Mouse (Mus musculus): Measurements from ENCODE around the gene Synrg.

Synrg gene

DNA sequence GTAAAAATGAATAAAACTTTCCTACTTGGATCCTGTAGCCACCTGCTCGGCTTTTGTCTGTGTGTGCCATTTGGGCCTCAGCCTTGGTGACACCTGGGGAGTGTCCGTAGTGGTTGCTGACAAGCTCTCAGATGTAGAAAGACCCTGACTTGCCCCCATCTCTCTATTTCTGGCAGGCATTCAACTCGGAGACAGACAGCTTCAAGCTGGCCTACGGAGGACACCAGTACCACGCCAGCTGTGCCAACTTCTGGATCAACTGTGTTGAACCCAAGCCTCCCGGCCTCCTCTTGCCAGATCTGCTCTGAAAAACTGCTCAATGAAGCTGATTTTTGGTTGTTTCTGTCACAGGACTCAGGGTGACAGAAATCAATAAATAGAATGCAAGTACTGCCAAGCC, 76.4 kb downstream of the Synrg start:
- DNase-seq (ENCODE audit: low spot score in 2 of 2) = no peak

DNA sequence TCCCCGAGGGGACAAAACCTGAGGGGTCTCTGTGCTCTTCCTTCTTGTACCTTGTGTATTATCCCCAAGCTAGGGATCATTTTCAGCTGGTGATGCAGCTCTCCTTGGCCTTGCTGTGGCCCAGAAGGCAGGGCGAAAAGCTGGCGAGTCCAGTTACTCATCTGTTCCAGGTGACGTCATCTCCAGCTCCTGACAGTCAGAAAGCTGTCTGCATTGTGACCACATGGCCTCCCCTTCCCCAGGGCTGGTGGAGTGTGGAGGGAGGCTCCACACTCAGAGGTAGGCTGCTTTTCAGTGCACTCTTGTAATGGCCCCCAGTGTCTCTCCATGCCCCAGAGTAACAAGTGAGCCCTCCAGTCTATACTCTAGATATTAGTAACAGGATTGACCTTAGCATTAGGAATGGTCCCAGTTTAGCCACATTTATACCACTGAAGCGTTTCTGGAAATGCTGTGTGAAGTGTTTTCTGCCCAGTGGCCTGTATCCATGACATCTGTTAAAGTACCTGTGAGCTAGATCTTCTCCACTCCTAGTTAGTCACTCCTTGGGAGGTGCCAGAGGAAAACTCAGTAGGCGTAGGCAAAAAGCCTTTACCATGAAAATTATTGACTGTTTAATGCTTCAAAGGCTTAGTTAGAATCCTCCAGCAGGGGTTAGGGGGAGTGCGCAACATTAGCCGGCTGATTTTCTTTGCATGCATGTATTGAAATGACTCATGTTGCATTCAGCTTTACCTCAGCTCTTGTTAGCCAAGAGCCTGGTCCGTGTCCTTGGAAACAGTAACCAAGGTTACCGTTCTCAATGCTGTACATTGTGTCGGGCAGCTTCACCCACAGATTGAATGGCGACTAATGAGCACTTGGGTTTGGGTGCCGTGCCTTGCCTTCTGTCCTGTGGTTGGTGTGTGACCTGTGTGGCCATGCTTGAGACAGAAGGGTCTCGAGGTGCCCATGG, 78.9 kb downstream of the Synrg start:
- no peak for DNase-seq (ENCODE audit: low spot score in 2 of 2)

DNA sequence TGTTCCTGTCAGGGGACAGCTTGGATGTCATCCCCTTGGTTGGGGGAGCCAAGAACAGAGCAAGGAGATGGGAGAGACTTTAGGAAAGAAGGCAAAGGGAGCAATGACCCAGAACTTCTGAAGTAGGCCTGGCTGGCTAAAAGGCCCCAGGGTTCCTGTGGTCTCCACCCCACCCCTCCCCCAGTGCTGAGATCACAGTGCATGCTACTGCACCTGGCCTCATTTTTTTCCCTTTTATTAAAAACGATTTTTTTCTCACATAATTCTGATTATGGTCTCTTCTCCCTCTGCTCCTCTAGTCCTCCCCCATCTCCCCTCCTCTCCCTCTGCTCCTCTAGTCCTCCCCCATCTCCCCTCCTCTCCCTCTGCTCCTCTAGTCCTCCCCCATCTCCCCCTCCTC, 80.8 kb downstream of the Synrg start:
- no peak for DNase-seq (ENCODE audit: low spot score in 2 of 2)

DNA sequence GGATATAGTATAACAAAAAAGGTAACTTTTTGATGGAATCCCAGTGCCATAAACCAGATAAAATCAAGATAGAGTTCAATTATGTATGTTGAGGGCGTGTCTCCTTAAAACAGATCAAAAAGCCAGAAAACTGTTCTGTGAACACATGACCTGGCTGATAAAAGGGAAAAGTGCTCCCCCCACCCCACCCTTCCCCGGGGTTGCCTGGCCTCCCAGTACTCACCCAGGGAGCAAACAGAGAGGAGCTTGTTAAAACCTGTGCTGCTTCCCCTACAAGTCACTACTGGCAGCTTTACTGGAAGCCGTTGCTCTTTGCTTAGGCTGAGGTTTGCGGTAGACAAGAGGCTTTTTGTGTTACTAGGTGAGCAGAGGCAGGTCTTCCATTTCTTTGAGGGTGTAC, 83.0 kb downstream of the Synrg start:
- no peak for DNase-seq (ENCODE audit: low spot score in 2 of 2)

DNA sequence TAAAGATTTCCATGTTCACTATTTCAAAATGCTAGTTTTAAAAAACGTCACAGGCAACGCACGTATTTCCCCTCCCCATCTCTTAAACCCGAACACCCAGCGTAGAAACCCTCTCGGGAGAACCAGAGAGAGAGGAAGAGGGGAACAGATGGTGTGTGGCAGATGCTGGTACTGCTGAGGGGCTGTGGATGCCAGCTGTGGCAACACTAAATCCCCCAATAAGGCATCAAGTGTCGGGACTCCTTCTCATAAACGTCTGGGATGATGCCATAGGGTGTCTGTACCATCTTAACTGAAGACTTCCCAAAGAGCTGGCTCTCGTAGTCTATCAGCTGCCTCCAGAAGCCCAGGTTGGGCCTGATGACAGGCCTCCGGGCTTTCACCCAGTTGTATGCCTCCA, 84.2 kb downstream of the Synrg start:
- DNase-seq (ENCODE audit: low spot score in 2 of 2) = no peak

DNA sequence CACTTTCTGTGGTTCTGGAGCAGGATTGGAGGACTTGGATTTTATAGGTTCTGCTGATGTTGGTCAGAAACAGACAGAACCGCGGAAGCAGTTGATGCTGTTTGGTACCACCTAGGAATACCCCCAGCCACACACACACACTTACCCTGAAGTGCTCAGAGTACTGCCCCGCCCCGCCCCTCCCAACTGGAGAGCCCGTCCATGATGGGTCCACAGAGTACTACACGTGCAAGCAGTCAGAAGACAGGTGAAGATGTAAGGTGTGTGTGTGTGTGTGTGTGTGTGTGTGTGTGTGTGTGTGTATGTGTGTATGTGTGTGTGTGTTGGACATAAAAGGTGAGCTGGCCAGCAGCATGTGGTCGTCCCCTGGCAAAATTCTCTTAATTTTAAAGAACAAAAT, 88.8 kb downstream of the Synrg start:
- no peak for DNase-seq (ENCODE audit: low spot score in 2 of 2)

DNA sequence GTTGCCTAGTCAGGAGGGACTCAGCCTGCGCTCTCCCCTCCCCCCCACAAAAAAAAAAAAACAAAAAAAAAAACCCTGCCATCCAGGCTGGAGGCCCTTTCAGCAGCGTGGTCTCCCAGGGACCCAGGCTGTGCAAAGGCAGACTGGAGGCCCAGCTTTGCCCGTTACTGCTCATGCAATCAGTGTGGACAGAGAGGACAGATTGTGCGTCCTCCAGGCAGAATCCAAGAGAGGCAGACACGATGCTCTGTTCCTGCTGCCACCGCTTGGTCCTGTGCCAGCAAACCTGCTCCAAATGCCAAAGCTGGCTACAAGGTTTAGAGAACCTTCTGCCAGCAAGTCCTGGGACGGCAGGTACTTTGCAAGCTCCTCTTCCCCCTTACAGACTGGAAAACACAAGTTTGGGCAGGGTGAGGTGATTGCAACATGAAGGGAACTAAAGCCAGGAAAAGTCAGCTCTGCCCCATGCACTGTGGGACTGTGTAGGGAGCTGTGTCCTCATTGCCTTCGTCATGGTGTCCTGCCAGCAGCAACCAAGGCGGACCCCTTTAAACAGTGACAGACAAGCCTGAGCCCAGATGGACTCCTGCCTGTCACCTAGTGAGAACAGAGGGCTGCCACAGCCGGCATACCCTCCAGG, 89.4 kb downstream of the Synrg start:
- no peak for DNase-seq (ENCODE audit: low spot score in 2 of 2)

DNA sequence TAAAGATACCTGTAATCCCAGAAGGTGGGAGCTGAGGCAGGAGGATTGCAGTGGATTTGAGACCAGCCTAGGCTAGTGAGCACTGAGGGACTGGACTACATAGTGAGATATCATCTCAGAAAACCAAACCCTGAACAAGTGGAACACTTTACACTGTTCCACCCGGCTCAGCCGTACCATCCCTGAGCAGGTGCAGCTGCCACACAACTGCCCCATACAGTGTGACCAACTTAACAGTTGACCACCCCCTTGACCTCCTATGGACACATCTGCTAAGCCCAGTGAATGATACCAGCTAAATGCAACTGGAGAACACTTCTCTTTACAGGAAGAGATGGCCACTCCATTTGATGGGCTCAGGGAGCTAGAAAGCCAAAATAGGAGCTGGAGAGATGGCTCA, 93.2 kb downstream of the Synrg start:
- DNase-seq (ENCODE audit: low spot score in 2 of 2) = no peak

DNA sequence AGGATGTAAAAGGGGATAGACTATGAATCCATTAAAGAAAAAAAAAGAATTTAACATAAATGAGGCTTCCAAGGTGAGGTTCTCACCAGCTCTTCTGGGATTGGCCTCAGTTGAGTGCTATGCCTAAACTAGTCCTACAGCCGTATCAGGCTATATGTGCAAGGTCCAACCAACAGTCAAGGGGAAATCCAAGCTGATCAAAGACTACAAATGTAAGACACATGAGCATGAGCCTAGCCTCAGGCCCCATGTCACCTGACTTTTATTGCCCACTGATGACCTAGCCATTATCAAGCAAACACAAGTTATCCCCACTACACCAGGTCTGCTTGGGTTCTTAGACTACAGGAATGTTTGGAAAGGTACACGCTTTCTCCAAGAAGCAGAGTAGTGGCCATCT, 95.6 kb downstream of the Synrg start:
- no peak for DNase-seq (ENCODE audit: low spot score in 2 of 2)

DNA sequence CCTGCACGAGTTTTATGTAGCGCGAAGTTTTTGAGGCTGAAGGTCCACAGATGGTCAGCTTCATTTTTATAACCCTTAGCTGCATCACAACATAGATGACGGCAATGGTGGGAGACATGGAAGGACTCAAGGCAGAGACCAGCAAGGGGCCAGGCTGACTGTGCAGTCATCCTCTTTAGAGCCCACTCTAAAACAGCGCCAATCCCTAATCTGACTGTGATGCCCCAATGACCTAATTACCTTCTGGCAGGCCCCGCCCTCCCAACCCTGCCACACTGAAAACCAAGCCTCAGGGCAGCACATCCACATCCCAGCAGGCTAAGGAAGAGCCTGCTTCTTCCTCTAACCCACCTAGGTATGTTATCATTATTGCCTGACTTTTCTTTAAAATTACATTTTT, 96.4 kb downstream of the Synrg start:
- no peak for DNase-seq (ENCODE audit: low spot score in 2 of 2)

DNA sequence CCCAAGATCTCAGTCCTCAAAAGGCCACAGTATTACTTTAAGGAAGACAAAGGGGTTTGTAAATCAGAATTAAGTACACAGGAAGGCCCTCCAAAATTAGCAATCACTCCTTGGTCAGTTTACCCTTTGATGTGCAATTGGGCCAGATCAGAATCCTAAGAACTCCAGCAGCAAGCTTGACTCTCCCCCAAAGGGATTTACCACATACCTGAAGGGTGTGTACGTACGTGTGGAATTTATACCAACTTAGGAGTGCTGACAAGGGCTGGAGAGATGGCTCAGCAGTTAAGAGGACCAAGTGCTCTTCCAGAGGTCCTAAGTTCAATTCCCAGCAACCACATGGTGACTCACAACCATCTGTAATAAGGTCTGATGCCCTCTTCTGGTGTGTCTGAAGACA, 97.7 kb downstream of the Synrg start:
- DNase-seq (ENCODE audit: low spot score in 2 of 2) = no peak

DNA sequence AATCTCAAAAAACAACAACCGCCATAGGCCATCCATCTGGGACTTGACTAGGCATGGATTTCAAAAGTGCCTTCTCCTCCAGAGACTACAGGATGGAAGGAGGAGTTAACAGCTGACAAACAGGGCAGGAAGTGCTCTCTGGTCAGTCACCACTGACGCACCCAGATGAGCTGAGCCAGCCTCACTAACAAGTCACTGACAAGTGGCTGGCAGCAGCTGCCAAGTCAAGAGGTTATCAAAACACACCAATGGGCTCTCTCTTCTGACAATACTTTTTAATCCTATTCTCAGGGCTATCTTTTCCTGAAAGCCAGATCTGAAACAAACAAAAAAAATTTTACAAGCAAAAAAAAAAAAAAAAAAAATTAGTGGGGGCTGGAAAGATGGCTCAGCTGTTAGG, 98.6 kb downstream of the Synrg start:
- no peak for DNase-seq (ENCODE audit: low spot score in 2 of 2)

DNA sequence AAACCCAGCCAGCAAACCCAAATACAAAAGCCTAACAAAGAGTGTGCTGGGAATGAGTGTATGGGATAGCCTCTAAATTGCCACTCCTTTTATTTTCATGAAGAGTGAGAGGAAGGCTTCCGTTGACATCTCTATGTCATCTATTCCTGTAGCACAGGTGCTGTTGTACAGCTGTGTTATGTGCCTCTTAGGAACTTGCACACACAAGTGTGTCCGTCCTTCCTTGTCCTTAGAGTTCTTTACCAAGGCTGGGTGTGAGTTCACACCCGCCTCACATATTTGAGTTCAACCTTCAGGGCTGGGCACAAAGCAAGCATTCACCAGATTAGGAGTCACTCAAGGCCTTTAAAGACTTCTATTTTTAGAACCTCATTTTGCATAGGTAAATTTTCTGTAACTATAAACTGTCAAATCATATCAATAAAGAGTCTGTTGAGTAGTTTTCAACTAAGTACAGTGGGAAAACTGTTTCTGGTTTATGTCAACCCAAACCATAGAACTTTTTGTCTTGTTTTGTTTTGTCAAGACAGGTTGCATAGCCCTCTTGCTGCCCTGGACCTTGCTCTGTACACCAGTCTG, 99.5 kb downstream of the Synrg start:
- DNase-seq (ENCODE audit: low spot score in 2 of 2) = no peak

DNA sequence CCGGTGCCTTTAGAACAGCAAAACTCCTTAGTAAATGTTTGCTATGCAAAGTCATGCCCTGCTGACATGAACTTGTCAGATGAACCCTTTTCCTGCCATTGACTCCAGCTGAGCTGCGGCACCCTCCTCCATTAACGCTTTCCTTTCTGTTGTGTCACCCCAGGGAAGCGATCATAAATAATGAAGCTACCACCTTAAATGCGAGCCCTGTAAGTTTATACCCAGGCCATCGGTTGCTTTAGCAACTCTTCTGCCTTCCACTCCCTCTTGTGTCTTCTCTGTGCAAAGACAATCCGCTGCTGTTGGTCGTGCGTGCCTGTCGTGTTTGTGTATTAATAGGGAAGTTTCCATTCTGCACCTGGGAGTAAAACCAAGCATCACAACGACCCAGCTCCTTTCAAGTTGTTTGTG, 101.8 kb downstream of the Synrg start:
- no peak for DNase-seq (ENCODE audit: low spot score in 2 of 2)

DNA sequence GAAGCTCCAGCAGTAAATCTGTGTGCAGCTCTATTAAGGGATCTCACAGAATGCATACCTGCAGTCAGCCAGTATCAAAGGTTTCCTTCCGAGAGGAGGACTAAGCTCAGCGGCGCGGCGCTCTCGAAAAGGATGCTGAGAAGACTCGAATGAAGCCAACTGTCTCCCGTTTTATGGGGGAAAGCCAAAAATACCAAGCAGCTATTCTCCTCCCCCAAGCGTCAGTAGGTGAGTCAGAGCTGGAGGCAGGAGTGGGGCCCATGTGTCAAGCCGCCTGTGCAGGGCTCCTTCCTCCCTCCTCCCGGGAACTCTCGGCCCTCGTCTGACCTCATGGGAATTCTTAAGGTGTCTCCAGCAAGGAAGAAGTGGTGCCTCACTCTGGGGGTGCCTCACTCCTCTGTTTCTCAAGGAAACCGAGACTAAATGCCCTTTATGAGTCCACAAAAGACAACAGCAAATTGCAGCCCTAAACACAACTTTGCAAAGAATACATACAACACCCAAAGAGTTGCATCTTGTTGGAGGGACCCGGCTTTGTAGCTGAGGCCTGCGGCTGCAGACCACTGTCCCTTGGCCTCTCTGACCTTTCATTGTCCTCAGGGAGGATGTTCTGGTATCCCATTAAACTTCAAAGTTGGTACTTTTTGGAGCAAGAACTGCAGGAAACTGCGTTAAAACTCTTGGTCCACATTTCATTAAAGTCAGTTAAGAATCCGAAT, 102.9 kb downstream of the Synrg start:
- DNase-seq (ENCODE audit: low spot score in 2 of 2) = no peak

DNA sequence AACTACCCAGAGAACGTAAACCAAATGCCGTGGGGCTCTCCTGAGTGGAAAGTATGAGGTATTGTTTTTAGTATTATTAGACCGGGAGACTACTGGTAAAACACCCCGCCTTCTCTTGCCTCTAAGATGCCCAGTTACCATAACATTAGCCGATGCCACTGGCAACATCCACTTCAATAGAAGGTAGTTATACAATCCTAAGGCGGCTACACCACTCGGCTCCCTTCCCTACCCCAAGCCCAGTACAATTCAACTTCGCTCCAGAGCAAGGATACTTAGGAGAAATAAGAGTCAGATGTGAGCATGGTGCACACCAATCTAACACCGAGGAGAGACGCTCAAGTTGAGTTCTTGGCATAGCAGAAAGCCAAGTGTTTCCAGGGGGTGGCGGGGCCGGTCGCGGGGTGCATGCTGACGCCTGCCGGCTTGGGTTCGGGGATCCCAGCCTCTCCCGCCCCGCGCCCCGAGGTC, 103.5 kb downstream of the Synrg start:
- DNase-seq (ENCODE audit: low spot score in 2 of 2) = peak in 1 of 2 experiments; percentile 23

DNA sequence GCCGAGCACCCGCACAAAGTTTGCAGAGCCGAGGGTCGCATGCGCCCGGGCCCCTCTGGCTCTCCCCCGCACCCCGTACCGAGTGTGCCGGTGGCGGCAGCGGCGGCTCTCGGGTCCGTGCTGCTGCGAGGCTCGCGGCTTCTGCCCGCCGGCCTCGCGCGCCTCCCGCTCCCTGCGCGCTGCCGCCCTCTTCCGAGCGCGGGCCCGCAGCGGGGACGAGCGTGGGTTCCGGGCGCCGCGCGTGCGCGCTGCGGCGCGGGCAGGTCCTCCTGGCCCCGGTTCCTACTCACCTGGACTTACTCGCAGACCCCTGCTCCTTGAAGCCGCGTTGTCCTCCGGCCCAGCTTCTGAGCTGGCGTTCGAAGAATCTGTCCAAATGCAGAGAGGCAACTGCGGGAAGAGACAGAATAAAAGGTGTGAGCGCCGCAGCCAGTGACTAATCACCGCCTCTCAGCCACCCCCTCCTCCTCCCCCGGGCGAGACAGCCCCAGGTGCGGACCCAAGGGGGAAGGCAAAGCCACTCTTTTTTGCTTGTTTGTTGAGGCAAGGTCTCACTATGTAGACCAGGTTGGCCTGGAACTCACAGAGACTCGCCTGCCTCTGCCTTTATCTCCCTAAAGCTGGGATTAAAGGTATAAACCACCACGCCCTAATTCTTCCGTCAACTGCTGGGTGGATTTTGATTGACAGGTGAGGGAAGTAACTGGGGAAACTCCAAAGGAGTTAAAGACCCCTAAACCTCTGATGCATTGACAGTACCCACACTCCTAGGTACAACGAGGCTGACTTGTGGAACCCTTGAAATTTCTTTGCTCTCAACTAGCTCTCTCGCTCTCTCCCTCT, 104.2 kb downstream of the Synrg start:
- DNase-seq (ENCODE audit: low spot score in 2 of 2) = peak; percentile 10 to 38

DNA sequence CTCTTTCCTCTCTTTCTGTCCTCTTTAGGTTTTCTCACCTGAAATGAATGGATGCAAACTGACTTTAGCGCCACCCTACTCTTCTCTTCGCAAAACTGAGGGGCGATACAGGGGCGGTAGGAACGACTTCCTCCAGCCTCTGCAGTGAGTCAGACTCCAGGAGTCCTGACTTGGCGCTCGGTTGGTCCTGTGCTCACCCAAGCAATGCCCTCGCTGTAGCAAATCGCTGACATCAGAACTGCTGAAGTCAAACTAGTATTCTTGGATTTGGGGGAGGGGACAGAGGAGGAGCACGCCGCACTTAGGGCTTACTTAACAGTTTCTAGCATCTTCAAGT, 104.8 kb downstream of the Synrg start, which contains the start of gene Dusp14:
TSS of gene Dusp14 (minus strand) at position 228 of the 337 bp plus-strand sequence.
- no peak for DNase-seq (ENCODE audit: low spot score in 2 of 2)

DNA sequence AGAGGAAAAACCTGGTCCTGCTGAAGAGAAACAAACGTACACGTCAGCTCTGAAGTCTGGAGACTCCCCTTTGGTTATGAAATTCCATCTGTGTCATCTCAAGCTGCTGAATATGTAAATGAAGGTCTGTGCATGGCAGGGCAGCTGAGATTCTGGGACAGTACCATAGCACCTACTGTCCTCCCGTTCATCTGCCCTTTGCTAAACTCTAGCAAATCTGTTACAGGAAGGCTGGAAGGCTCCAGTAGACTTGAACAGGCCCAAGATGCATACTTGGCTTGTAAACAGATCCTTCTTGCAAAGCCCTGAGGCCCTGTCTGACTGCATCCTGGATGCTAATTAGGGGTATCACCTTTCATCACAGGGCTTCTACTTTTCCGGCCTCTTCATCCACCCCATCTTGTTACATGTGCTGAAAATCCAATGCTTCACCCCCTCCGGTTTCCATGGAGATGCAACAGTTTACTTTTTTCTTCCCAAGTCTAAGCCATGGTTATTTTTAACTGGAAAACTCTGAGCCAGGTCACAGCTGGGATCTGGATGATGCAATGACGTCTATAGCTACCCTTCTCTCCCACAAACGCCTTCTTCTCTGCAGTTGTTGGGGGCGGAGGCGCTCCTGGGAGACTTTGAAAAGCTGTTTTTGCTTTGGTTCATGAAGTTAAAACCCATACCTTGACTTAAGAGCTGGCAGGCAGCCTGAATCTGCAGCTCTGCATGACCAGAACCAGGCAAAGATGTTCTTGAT, 108.8 kb downstream of the Synrg start:
- DNase-seq (ENCODE audit: low spot score in 2 of 2) = no peak
